Mouse (Mus musculus) C2C12 (cell line): ENCODE results near the gene Mier3. TPM values are rescaled to one million over a fixed set of nuclear protein-coding genes. Genes with fewer than 3 reads are reported as not detected.
"Not testable (repeated sequence)": the region's sequence is repeated elsewhere in the genome, so short reads cannot be mapped to it uniquely, and the experiment has no call there.

Experiments used
- H3K27me3 ChIP-seq: one replicate; pipeline ENCODE4 v1.6.1; 2011; ENCODE audit not compliant: control insufficient read depth, insufficient read depth, insufficient read length
- H3K36me3 ChIP-seq: one replicate; pipeline ENCODE4 v1.6.1; 2011; ENCODE audit not compliant: control insufficient read depth, insufficient read depth
- H3K4me3 ChIP-seq: one replicate; pipeline ENCODE4 v1.5.1; 2011; ENCODE audit warnings: mild to moderate bottlenecking, control low read depth; ENCODE audit not compliant: poor library complexity, insufficient read depth, severe bottlenecking
- H3K79me2 ChIP-seq: one replicate; pipeline ENCODE4 v1.6.1; 2011; ENCODE audit not compliant: control insufficient read depth, insufficient read depth
- H3K79me3 ChIP-seq: one replicate; pipeline ENCODE4 v1.6.1; 2011; ENCODE audit warnings: low read depth, control low read depth
- H3ac ChIP-seq: one replicate; pipeline ENCODE3; 2011; ENCODE audit warnings: low read depth; ENCODE audit not compliant: control insufficient read depth, insufficient read length
- CEBPB ChIP-seq: IDR thresholded peaks from one replicate; pipeline ENCODE4 v1.6.1; 2011; ENCODE audit warnings: low read depth, mild to moderate bottlenecking, control low read depth, moderate library complexity
- CTCF ChIP-seq: IDR thresholded peaks from one replicate; pipeline ENCODE4 v1.5.1; 2011; ENCODE audit not compliant: control insufficient read depth, insufficient read depth, insufficient read length
- FOSL1 ChIP-seq: IDR thresholded peaks from one replicate; pipeline ENCODE4 v1.8.0; 2011; ENCODE audit warnings: mild to moderate bottlenecking, low read length; ENCODE audit not compliant: poor library complexity, insufficient read depth, severe bottlenecking
- MAX ChIP-seq: IDR thresholded peaks from one replicate; pipeline ENCODE4 v1.6.1; 2011; ENCODE audit warnings: mild to moderate bottlenecking, control low read depth
- MYOD1 ChIP-seq: IDR thresholded peaks from one replicate; pipeline ENCODE4 v1.6.1; 2011; ENCODE audit warnings: low read depth; ENCODE audit not compliant: control insufficient read depth, insufficient read length
- MYOG ChIP-seq: IDR thresholded peaks from one replicate; pipeline ENCODE4 v1.6.1; 2011; ENCODE audit not compliant: control insufficient read depth, insufficient read length; ENCODE audit errors: extremely low read depth
- USF1 ChIP-seq: IDR thresholded peaks from one replicate; pipeline ENCODE4 v1.6.1; 2011; ENCODE audit warnings: low read depth, mild to moderate bottlenecking, control low read depth, moderate library complexity
- polyA plus RNA-seq: library from polyadenylated mRNA; unstranded; fragments of >200 nt; fragmentation: generic; extraction: Trizol; gene quantifications from one replicate; pipeline ENCODE4 v1.2.1, GENCODE M21; 2012; ENCODE audit warnings: missing spikeins

Mier3 gene
- polyA plus RNA-seq, 1 experiment, result 2.8 TPM

DNA sequence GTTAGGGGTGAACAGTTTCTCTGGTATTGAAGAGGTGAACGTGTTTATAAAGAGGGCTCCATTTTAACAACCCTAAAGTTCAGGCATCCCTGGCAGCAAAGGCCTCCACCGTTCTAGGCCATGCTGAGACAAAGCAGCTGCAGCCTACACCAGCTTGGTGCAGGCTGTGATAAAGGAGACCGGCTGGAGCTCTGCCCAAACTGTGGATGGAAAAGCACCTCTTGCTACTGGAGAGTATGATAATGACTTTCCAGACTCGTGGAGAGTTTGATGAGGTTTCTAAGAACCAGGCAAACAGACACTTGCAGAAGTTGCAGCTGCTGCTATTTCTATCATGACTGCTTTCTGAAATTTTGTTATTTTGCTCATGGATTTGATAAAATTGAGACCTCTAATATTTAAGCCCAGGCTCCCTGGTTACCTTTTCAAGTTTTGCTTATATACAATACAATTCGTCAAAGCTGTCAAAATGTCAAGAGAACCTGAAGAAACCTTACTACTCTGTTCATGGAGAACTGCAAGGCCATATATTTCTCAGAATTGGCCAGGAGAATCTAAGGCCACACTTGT, 3.4 kb downstream of the Mier3 start:
- no peaks in the 10 kb centered on the region for H3K36me3 ChIP-seq
- no peak overlapping the region for H3K4me3 ChIP-seq
- TF ChIP-seq USF1 (no peak), CTCF (no peak), CEBPB (no peak), MAX (no peak), MYOD1 (no peak), MYOG (no peak)
- H3K79me2 ChIP-seq, result peaks cover 27% of the 10 kb centered on the region
- H3K27me3 ChIP-seq, result peaks cover 9% of the 10 kb centered on the region
- H3K79me3 ChIP-seq, result peaks cover 6% of the 10 kb centered on the region
- H3ac ChIP-seq, result no peak overlapping the region

DNA sequence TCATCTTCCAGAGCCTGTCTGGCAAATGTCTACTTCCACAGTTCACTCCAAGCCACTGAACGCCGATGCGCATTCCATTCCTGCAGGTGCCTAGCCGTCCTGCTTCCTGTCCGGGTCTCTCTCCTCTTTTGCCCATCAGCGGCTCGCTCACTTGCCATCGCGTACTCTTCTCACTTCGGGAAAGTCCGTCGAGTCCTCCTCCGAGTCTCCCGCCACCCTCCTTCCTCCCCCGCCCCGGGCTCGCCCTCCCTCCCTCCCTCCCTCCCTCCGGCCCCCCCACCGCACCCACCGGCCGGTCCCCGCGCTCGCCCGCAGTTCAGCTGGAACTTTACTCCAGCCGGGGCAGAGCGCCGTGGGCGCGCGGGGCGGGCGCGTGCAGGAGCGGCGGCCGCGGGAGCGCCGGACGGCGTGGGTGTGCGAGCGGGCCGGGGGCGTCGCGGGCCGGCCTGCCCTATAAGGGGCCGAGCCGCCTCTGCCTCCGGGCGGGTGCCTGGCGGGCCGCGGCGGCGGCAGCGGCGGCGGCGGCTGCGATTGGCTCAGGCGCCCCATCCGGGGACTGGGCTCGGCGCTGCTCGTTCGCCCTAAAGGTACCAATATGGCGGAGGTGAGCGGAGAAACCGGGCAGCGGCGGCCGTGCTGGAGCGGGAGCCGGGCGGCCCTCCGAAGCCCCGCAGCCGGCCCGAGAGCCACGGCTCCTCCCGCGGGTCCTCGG, 5.1 kb downstream of the Mier3 start:
- Histone ChIP-seq H3K79me2 (peaks cover 41% of the 10 kb centered on the region), H3K36me3 (peaks cover under 1% of the 10 kb centered on the region), H3K79me3 (peaks cover 11% of the 10 kb centered on the region), H3K27me3 (no peaks in the 10 kb centered on the region), H3K4me3 (peak overlapping the region; percentile 46), H3ac (peak overlapping the region; percentile 96)
- TF ChIP-seq CTCF, result no peak
- no peak for TF ChIP-seq MYOG
- TF ChIP-seq MAX, result no peak
- no peak for TF ChIP-seq FOSL1
- no peak for TF ChIP-seq MYOD1
- no peak for TF ChIP-seq USF1
- no peak for TF ChIP-seq CEBPB

DNA sequence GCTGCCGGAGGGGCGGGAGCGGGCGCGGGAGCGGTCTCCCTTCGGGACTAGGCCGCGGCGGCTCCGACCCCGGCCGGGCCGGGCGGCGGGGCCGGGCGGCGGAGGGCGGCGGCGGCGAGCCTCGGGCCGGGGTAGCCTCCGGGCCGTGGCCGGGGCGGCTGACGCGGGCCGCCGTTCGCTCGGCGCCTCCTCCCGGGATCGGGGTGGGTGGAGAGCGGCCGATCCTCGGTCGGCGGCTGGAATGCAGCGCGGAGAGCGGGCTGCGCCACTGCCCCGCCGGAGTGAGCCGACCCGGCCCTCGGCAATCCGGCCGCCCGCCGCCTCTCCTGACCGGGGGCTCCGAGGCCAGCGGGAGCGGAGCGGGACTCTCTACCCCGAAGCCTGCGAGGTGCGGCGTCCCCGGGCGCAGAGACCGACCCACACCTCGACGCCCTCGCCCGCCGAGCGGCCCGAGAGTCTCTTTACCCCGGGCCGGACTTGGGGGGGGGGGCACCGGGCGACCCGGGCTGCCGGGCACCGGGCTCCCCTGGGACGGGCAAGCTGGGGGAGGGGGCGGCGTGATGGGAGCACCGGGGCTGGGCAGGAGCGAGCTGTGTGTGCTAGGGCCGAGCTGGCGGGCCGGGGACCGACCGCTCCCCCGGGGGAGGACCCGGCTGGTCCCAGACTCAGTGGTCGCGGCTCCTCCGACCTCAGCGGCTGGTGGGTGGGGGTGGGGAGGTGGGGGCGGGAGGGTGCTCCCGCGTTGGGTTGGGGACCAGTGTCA, 5.9 kb downstream of the Mier3 start:
- Histone ChIP-seq H3ac (peak overlapping the region; percentile 96), H3K4me3 (peak overlapping the region; percentile 46), H3K79me2 (peaks cover 45% of the 10 kb centered on the region), H3K79me3 (peaks cover 11% of the 10 kb centered on the region), H3K36me3 (peaks cover 9% of the 10 kb centered on the region), H3K27me3 (no peaks in the 10 kb centered on the region)
- TF ChIP-seq FOSL1 (no peak), MYOD1 (no peak), USF1 (no peak), CEBPB (no peak), MYOG (no peak), CTCF (no peak), MAX (no peak)

DNA sequence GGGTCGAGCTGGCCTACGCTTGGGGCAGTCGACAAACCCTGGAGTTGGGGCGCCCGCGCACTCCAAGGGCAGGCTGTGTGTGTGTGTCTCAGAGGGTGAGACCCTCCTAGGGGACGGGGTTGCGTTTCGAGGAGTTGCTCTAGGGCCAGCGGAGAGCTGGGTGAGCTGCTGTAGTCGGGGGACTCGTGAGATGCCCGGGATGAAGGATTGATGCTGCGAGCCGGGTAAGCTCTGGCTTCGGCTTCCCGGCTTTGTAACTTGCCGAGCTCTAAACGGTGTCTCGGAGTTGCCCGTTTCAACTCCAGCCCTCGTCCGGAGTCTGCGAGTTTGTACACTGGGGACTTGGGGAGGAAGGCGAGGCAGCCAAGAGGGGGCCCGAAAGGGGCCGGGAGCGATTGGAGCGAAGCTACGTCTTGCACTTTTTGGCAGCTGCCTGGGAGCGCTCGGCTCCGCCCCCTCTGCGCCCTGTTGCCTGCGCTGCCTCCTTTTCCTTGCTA, 6.6 kb downstream of the Mier3 start:
- H3K27me3 ChIP-seq, result no peaks in the 10 kb centered on the region
- H3K79me2 ChIP-seq, result peaks cover 45% of the 10 kb centered on the region
- H3K79me3 ChIP-seq, result peaks cover 11% of the 10 kb centered on the region
- TF ChIP-seq CTCF (no peak), FOSL1 (no peak), USF1 (no peak), MAX (no peak), MYOG (no peak), MYOD1 (no peak), CEBPB (no peak)
- peak overlapping the region; percentile 46 for H3K4me3 ChIP-seq
- H3ac ChIP-seq, result peak overlapping the region; percentile 96
- peaks cover 15% of the 10 kb centered on the region for H3K36me3 ChIP-seq

DNA sequence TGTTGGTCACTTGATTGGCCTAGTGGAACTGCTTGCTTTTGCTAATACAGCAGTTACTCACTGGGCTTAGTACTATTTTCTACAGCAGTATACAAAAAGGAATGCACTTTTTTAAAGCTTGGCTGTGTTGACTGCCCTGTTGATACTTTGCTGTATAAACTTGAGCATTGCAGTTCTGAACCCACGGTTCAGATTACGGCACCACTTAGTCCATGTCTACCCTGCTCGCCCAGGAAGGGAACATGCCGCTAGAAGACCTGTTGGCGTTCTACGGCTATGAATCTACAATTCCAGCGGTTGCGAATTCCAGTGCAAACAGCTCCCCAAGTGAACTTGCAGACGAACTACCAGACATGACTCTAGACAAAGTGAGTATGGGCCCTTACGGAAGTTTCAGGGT, 22.6 kb downstream of the Mier3 start:
- no peaks in the 10 kb centered on the region for H3K79me2 ChIP-seq
- no peak overlapping the region for H3ac ChIP-seq
- no peaks in the 10 kb centered on the region for H3K79me3 ChIP-seq
- no peak for TF ChIP-seq CTCF
- no peak for TF ChIP-seq FOSL1
- no peak for TF ChIP-seq MYOG
- no peak for TF ChIP-seq MAX
- H3K36me3 ChIP-seq, result peaks cover 63% of the 10 kb centered on the region
- no peak overlapping the region for H3K4me3 ChIP-seq
- no peaks in the 10 kb centered on the region for H3K27me3 ChIP-seq

DNA sequence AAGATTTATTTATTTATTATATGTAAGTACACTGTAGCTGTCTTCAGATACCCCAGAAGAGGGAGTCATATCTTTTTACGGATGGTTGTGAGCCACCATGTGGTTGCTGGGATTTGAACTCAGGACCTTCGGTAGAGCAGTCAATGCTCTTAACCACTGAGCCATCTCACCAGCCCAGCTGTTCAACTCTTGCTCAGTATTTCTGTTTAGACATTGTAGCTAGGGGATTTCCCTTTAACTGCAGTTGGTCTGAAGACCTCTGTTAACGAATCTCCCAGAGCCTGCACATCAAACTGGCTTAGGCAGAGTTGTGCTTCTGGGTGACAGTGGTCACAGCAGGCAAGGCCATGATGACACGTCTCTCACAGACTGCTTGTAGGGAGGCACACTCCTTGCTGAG, 23.2 kb downstream of the Mier3 start:
- H3K4me3 ChIP-seq, H3K27me3 ChIP-seq, H3ac ChIP-seq, H3K79me2 ChIP-seq, H3K79me3 ChIP-seq: not testable (repeated sequence)
- H3K36me3 ChIP-seq, result peaks cover 68% of the 10 kb centered on the region
